Mouse (Mus musculus): ENCODE results near the gene Camta1. TPM values are rescaled to one million over a fixed set of nuclear protein-coding genes. Genes with fewer than 3 reads are reported as not detected.

The Camta1 gene
- total RNA-seq, 1 experiment, result 9.3 TPM

- H3K9me3 ChIP-seq (ENCODE audit: control insufficient read depth, insufficient read depth, low read depth, low read length), result no peaks in the 10 kb centered on the region
- no peak overlapping the region for H3K4me3 ChIP-seq (ENCODE audit: insufficient read depth in 1 of 2, low read depth in 1 of 2, low read length in 2 of 2, poor library complexity in 1 of 2, severe bottlenecking in 1 of 2)
- no peak for DNase-seq (ENCODE audit: low read depth, low spot score)
- no peaks in the 10 kb centered on the region; a peak in 1 of 4 replicates for H3K4me1 ChIP-seq (ENCODE audit: control insufficient read depth in 2 of 2, insufficient read depth in 2 of 2, low read length in 2 of 2, poor library complexity in 1 of 2)
- H3K36me3 ChIP-seq (ENCODE audit: control insufficient read depth, insufficient read depth, low read length, poor library complexity, severe bottlenecking), result no peaks in the 10 kb centered on the region
- no peak overlapping the region for H3K9ac ChIP-seq (ENCODE audit: insufficient read depth, low read depth, low read length, poor library complexity, severe bottlenecking)
- in situ Hi-C loops (cut with MboI; ENCODE audit: low sequenced_read_pairs in 2 of 2, unreplicated experiment in 2 of 2), result no loop called here
- TF ChIP-seq CHD2 (IDR thresholded peaks at IDR 0.05; ENCODE audit: low read depth, low read length), result no peak
- no peak for TF ChIP-seq ZC3H11A (IDR thresholded peaks at IDR 0.05; ENCODE audit: borderline replicate concordance, low read depth, low read length)
- no peak for TF ChIP-seq HCFC1 (IDR thresholded peaks at IDR 0.05; ENCODE audit: borderline replicate concordance, insufficient read depth, low read length)
- TF ChIP-seq MAFK (IDR thresholded peaks at IDR 0.05; ENCODE audit: insufficient read depth, low read depth, low read length), result no peak
- H3K27ac ChIP-seq (ENCODE audit: insufficient read depth, low read depth, low read length, poor library complexity, severe bottlenecking), result no peak overlapping the region
Measured at GRCm38 (mm10) chr4:150933503-150933902, 928.2 kb downstream of the Camta1 start.

GRCm38 (mm10) chr4:150927789-150928188, 933.9 kb downstream of the Camta1 start:
- peaks cover 2 to 3% of the 10 kb centered on the region in 2 experiments; a peak in 2 of 4 replicates for H3K4me1 ChIP-seq (ENCODE audit: control insufficient read depth in 2 of 2, insufficient read depth in 2 of 2, low read length in 2 of 2, poor library complexity in 1 of 2)
- no peak overlapping the region for H3K27ac ChIP-seq (ENCODE audit: insufficient read depth, low read depth, low read length, poor library complexity, severe bottlenecking)
- TF ChIP-seq MAFK (IDR thresholded peaks at IDR 0.05; ENCODE audit: insufficient read depth, low read depth, low read length), result no peak
- TF ChIP-seq ZNF384 (IDR thresholded peaks at IDR 0.05; ENCODE audit: low read depth, low read length), result no peak
- TF ChIP-seq HCFC1 (IDR thresholded peaks at IDR 0.05; ENCODE audit: borderline replicate concordance, insufficient read depth, low read length), result no peak
- H3K36me3 ChIP-seq (ENCODE audit: control insufficient read depth, insufficient read depth, low read length, poor library complexity, severe bottlenecking), result no peaks in the 10 kb centered on the region
- no peak overlapping the region for H3K4me3 ChIP-seq (ENCODE audit: insufficient read depth in 1 of 2, low read depth in 1 of 2, low read length in 2 of 2, poor library complexity in 1 of 2, severe bottlenecking in 1 of 2)
- no peaks in the 10 kb centered on the region for H3K9me3 ChIP-seq (ENCODE audit: control insufficient read depth, insufficient read depth, low read depth, low read length)
- in situ Hi-C loops (cut with MboI; ENCODE audit: low sequenced_read_pairs in 2 of 2, unreplicated experiment in 2 of 2), result no loop called here
- no peak for DNase-seq (ENCODE audit: low read depth, low spot score)
- no peak overlapping the region for H3K9ac ChIP-seq (ENCODE audit: insufficient read depth, low read depth, low read length, poor library complexity, severe bottlenecking)

GRCm38 (mm10) chr4:150926924-150927705, 934.6 kb downstream of the Camta1 start:
- TF ChIP-seq ZNF384 (IDR thresholded peaks at IDR 0.05; ENCODE audit: low read depth, low read length) (no peak), ZC3H11A (IDR thresholded peaks at IDR 0.05; ENCODE audit: borderline replicate concordance, low read depth, low read length) (no peak), CHD2 (IDR thresholded peaks at IDR 0.05; ENCODE audit: low read depth, low read length) (no peak), MAFK (IDR thresholded peaks at IDR 0.05; ENCODE audit: insufficient read depth, low read depth, low read length) (no peak), HCFC1 (IDR thresholded peaks at IDR 0.05; ENCODE audit: borderline replicate concordance, insufficient read depth, low read length) (no peak)
- peaks cover 2 to 3% of the 10 kb centered on the region in 2 experiments; a peak in 2 of 4 replicates for H3K4me1 ChIP-seq (ENCODE audit: control insufficient read depth in 2 of 2, insufficient read depth in 2 of 2, low read length in 2 of 2, poor library complexity in 1 of 2)
- in situ Hi-C loops (cut with MboI; ENCODE audit: low sequenced_read_pairs in 2 of 2, unreplicated experiment in 2 of 2), result no loop called here
- H3K9me3 ChIP-seq (ENCODE audit: control insufficient read depth, insufficient read depth, low read depth, low read length), result no peaks in the 10 kb centered on the region
- no peak overlapping the region for H3K27ac ChIP-seq (ENCODE audit: insufficient read depth, low read depth, low read length, poor library complexity, severe bottlenecking)
- no peak for DNase-seq (ENCODE audit: low read depth, low spot score)
- H3K4me3 ChIP-seq (ENCODE audit: insufficient read depth in 1 of 2, low read depth in 1 of 2, low read length in 2 of 2, poor library complexity in 1 of 2, severe bottlenecking in 1 of 2), result no peak overlapping the region
- no peaks in the 10 kb centered on the region for H3K36me3 ChIP-seq (ENCODE audit: control insufficient read depth, insufficient read depth, low read length, poor library complexity, severe bottlenecking)
- no peak overlapping the region for H3K9ac ChIP-seq (ENCODE audit: insufficient read depth, low read depth, low read length, poor library complexity, severe bottlenecking)

- Histone ChIP-seq H3K36me3 (ENCODE audit: control insufficient read depth, insufficient read depth, low read length, poor library complexity, severe bottlenecking) (no peaks in the 10 kb centered on the region), H3K9ac (ENCODE audit: insufficient read depth, low read depth, low read length, poor library complexity, severe bottlenecking) (no peak overlapping the region; the same call in 1 of the 2 replicates), H3K9me3 (ENCODE audit: control insufficient read depth, insufficient read depth, low read depth, low read length) (no peaks in the 10 kb centered on the region), H3K27ac (ENCODE audit: insufficient read depth, low read depth, low read length, poor library complexity, severe bottlenecking) (no peak overlapping the region), H3K4me1 (ENCODE audit: control insufficient read depth in 2 of 2, insufficient read depth in 2 of 2, low read length in 2 of 2, poor library complexity in 1 of 2) (peaks cover 2 to 3% of the 10 kb centered on the region in 2 experiments; a peak in 2 of 4 replicates), H3K4me3 (ENCODE audit: insufficient read depth in 1 of 2, low read depth in 1 of 2, low read length in 2 of 2, poor library complexity in 1 of 2, severe bottlenecking in 1 of 2) (no peak overlapping the region)
- TF ChIP-seq ZNF384 (IDR thresholded peaks at IDR 0.05; ENCODE audit: low read depth, low read length), result peak; percentile 59; the same call in 1 of the 2 replicates
- no peak for TF ChIP-seq ZC3H11A (IDR thresholded peaks at IDR 0.05; ENCODE audit: borderline replicate concordance, low read depth, low read length)
- DNase-seq (ENCODE audit: low read depth, low spot score), result peak; percentile 87
- in situ Hi-C loops (cut with MboI; ENCODE audit: low sequenced_read_pairs in 2 of 2, unreplicated experiment in 2 of 2), result no loop called here
Measured at GRCm38 (mm10) chr4:150925923-150926322, 935.8 kb downstream of the Camta1 start.

Data from ES-E14 (cell line).